Mouse (Mus musculus) CD8-positive naive resting alpha-beta T cell, adult 2 months (primary cell): ENCODE results near the gene Mfsd4b3.
"Not testable (repeated sequence)": the region's sequence is repeated elsewhere in the genome, so short reads cannot be mapped to it uniquely, and the experiment has no call there.

ENCODE experiments used
- DNase-seq, 2 experiments: peaks; one replicate each; pipeline ENCODE4 v3.0.0; 2022; ENCODE audit warnings: low read depth in 2 of 2, low spot score in 2 of 2

The Mfsd4b3 gene

GRCm38 (mm10) chr10:39926616-39927139 lies 33.3 kb downstream of the Mfsd4b3 start, which contains the start of gene Mfsd4b2:
Gene Mfsd4b2, minus strand, starts transcription at chr10:39926923.
- DNase-seq: no peak

- DNase-seq: not testable (repeated sequence)
These were observed 35.4 kb downstream of the Mfsd4b3 start for GRCm38 (mm10) chr10:39924556-39924955.

- DNase-seq: no peak
These were observed 47.3 kb downstream of the Mfsd4b3 start for GRCm38 (mm10) chr10:39912616-39913015.

GRCm38 (mm10) chr10:39908768-39909441 lies 51.0 kb downstream of the Mfsd4b3 start:
- DNase-seq: no peak

- DNase-seq: no peak
These were observed 52.9 kb downstream of the Mfsd4b3 start for GRCm38 (mm10) chr10:39906799-39907658.

GRCm38 (mm10) chr10:39904191-39904590 lies 55.8 kb downstream of the Mfsd4b3 start:
- no peak for DNase-seq

GRCm38 (mm10) chr10:39898874-39899371 lies 61.0 kb downstream of the Mfsd4b3 start, which contains the start of gene Mfsd4b4:
Gene Mfsd4b4, minus strand, starts transcription at chr10:39899238.
- DNase-seq: peak; percentile 37 to 55
